Mouse (Mus musculus) layer of hippocampus, adult 18-20 months (tissue): ENCODE measurements around the gene Slc5a2. TPM values are rescaled to one million over a fixed set of nuclear protein-coding genes. Genes with fewer than 3 reads are reported as not detected.

ENCODE experiments used
- DNase-seq, 2 experiments: peaks; one replicate each; pipeline ENCODE4 v3.0.0; 2022; ENCODE audit warnings: low spot score in 2 of 2
- total RNA-seq, 2 experiments: library from RNA; stranded (reverse); gene quantifications; 2 replicates each; pipeline ENCODE4 v1.2.3; 2021

Slc5a2 gene
- total RNA-seq, 2 experiments from 2014 or later: not detected

GRCm38 (mm10) chr7:128249998-128250397 lies 15.5 kb upstream of the Slc5a2 start:
- DNase-seq: no peak

GRCm38 (mm10) chr7:128251946-128252345 lies 13.5 kb upstream of the Slc5a2 start:
- no peak for DNase-seq

GRCm38 (mm10) chr7:128252609-128253008 lies 12.8 kb upstream of the Slc5a2 start:
- DNase-seq: peak; percentile 78 to 88

- no peak for DNase-seq
Measured at GRCm38 (mm10) chr7:128254978-128255377, 10.5 kb upstream of the Slc5a2 start.

GRCm38 (mm10) chr7:128255757-128256156 lies 9.7 kb upstream of the Slc5a2 start:
- no peak for DNase-seq

- no peak for DNase-seq
Measured at GRCm38 (mm10) chr7:128256783-128257334, 8.6 kb upstream of the Slc5a2 start.

GRCm38 (mm10) chr7:128266056-128266455 lies 599 bp downstream of the Slc5a2 start:
- DNase-seq: no peak

- no peak for DNase-seq
Measured at GRCm38 (mm10) chr7:128267391-128267790, 1.9 kb downstream of the Slc5a2 start.

GRCm38 (mm10) chr7:128267813-128268212 lies 2.4 kb downstream of the Slc5a2 start:
- no peak for DNase-seq

- no peak for DNase-seq
Measured at GRCm38 (mm10) chr7:128270431-128270850, 5.0 kb downstream of the Slc5a2 start.

- DNase-seq: no peak
Measured at GRCm38 (mm10) chr7:128271496-128271895, 6.0 kb downstream of the Slc5a2 start.

GRCm38 (mm10) chr7:128276051-128276450 lies 10.6 kb downstream of the Slc5a2 start:
- no peak for DNase-seq

- no peak for DNase-seq
Measured at GRCm38 (mm10) chr7:128279750-128280149, 14.3 kb downstream of the Slc5a2 start.

- no peak for DNase-seq
Measured at GRCm38 (mm10) chr7:128281765-128282164, 16.3 kb downstream of the Slc5a2 start.

- peak in 1 of 2 experiments; percentile 12 for DNase-seq
Measured at GRCm38 (mm10) chr7:128282532-128283244, 17.2 kb downstream of the Slc5a2 start.

- DNase-seq: no peak
Measured at GRCm38 (mm10) chr7:128284047-128284446, 18.6 kb downstream of the Slc5a2 start.

- no peak for DNase-seq
Measured at GRCm38 (mm10) chr7:128285060-128285459, 19.6 kb downstream of the Slc5a2 start.

- DNase-seq: no peak
Measured at GRCm38 (mm10) chr7:128288923-128289544, 23.6 kb downstream of the Slc5a2 start.

- no peak for DNase-seq
Measured at GRCm38 (mm10) chr7:128294785-128295184, 29.3 kb downstream of the Slc5a2 start.

GRCm38 (mm10) chr7:128296514-128296913 lies 31.1 kb downstream of the Slc5a2 start:
- no peak for DNase-seq

GRCm38 (mm10) chr7:128297291-128297616 lies 31.8 kb downstream of the Slc5a2 start:
- no peak for DNase-seq

GRCm38 (mm10) chr7:128297617-128298480 lies 32.4 kb downstream of the Slc5a2 start, which contains the start of gene BC017158:
Gene BC017158, minus strand, starts transcription at chr7:128298170.
- peak; percentile 75 to 88 for DNase-seq
